In the genomic region with DNA sequence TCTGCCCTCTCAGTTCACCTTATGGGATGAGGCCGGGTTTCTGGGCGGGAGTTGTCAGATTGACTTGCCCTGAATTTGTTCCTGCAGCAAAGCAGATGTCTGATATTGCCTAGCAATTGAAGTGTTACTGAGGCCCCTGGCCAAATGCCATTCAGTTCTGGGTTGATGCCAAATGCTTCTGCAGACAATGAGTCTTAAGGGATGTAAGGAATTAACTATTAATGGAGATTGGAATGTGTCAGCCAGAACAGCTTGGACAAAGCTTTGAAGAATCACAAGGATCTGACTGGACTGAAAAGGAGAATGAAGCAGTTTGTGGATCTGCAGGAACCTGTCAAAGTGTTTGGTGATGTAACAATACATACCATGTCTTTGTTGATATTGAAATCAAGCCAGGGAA, we compare ENCODE assay signal across 9 mouse cellular contexts.
A peak's percentile ranks its signal among the peaks of the same experiment; 100 is the strongest.
DNase-seq lines count a peak whose midpoint lies in the region; ATAC-seq and TF ChIP-seq lines count a peak whose summit lies in the region.
"Had no signal": no experiment of that assay in that cellular context is flagged by ENCODE, and none has a peak within 500 bp of the region (broad histone marks: within the 10 kb centered on the region; RNA-seq: fewer than 3 reads in every experiment).

No protein-coding gene starts in this region.

- H3K27ac ChIP-seq in kidney, embryonic 14.5 days (ENCODE audit: low read depth, low read length): no peak overlapping the region
- H3K27ac ChIP-seq in forebrain, postnatal 0 days (ENCODE audit: low read depth, low read length): no peak overlapping the region
- peak overlapping the region; percentile 22; the same call in 1 of the 2 replicates for H3K27ac ChIP-seq in lung, embryonic 16.5 days (ENCODE audit: low read length)

- no peak overlapping the region for H3K9ac ChIP-seq in kidney, embryonic 14.5 days (ENCODE audit: low read depth, low read length)
- H3K9ac ChIP-seq in forebrain, postnatal 0 days: no peak overlapping the region
- no peak overlapping the region for H3K9ac ChIP-seq in lung, embryonic 16.5 days (ENCODE audit: low read length)

- no peaks in the 10 kb centered on the region for H3K36me3 ChIP-seq in kidney, embryonic 14.5 days (ENCODE audit: control insufficient read depth, insufficient read depth, low read length)
- no peaks in the 10 kb centered on the region for H3K36me3 ChIP-seq in forebrain, postnatal 0 days (ENCODE audit: insufficient read depth)
- H3K36me3 ChIP-seq in lung, embryonic 16.5 days (ENCODE audit: control insufficient read depth, insufficient read depth, low read length): no peaks in the 10 kb centered on the region

- H3K4me3 ChIP-seq in kidney, embryonic 14.5 days (ENCODE audit: low read length): no peak overlapping the region
- H3K4me3 ChIP-seq in forebrain, postnatal 0 days (ENCODE audit: low read depth, low read length): no peak overlapping the region
- no peak overlapping the region for H3K4me3 ChIP-seq in lung, embryonic 16.5 days (ENCODE audit: low read length)

- H3K4me1 ChIP-seq in kidney, embryonic 14.5 days (ENCODE audit: control insufficient read depth, insufficient read depth, low read length): no peaks in the 10 kb centered on the region
- no peaks in the 10 kb centered on the region for H3K4me1 ChIP-seq in forebrain, postnatal 0 days (ENCODE audit: insufficient read depth)
- H3K4me1 ChIP-seq in lung, embryonic 16.5 days (replicated peaks; ENCODE audit: control insufficient read depth, insufficient read depth, low read length): peaks cover 4% of the 10 kb centered on the region; the same call in 1 of the 2 replicates

- H3K9me3 ChIP-seq in kidney, embryonic 14.5 days (ENCODE audit: control insufficient read depth, low read length): no peaks in the 10 kb centered on the region
- no peaks in the 10 kb centered on the region for H3K9me3 ChIP-seq in forebrain, postnatal 0 days (ENCODE audit: low read length)
- H3K9me3 ChIP-seq in lung, embryonic 16.5 days (ENCODE audit: control insufficient read depth, low read length): no peaks in the 10 kb centered on the region

- 35% methylated on average over 2 of the region's 2 CpGs for WGBS in kidney, embryonic 14.5 days
- WGBS in forebrain, postnatal 0 days: 30% methylated on average over 2 of the region's 2 CpGs
- 32% methylated on average over 2 of the region's 2 CpGs for WGBS in lung, embryonic 16.5 days

- TF ChIP-seq CTCF in forebrain, postnatal 0 days (IDR thresholded peaks at IDR 0.05; ENCODE audit: low read depth): no peak

- no peaks in the 10 kb centered on the region for H3K27me3 ChIP-seq in kidney, embryonic 14.5 days (ENCODE audit: control insufficient read depth, insufficient read depth, low read length)
- H3K27me3 ChIP-seq in forebrain, postnatal 0 days (ENCODE audit: insufficient read depth, low read length): no peaks in the 10 kb centered on the region
- H3K27me3 ChIP-seq in lung, embryonic 16.5 days (ENCODE audit: control insufficient read depth, insufficient read depth, low read depth, low read length): no peaks in the 10 kb centered on the region

- H3K4me2 ChIP-seq in kidney, embryonic 14.5 days (replicated peaks; ENCODE audit: low read depth, low read length): no peak overlapping the region
- H3K4me2 ChIP-seq in forebrain, postnatal 0 days (ENCODE audit: low read depth): no peak overlapping the region
- no peak overlapping the region for H3K4me2 ChIP-seq in lung, embryonic 16.5 days (ENCODE audit: low read depth, low read length)

- peak; percentile 31 for DNase-seq in adrenal gland, postnatal 10 days
- no peak for DNase-seq in adrenal gland, postnatal 4 days (ENCODE audit: low spot score in 2 of 2)
- peak; percentile 82 for DNase-seq in kidney, postnatal 10 days
- DNase-seq in forebrain, postnatal 0 days: peak; percentile 24
- no peak for DNase-seq in layer of hippocampus, adult 9-11 months
- no peak for DNase-seq in MN1 (ENCODE audit: low spot score)

- ATAC-seq in kidney, embryonic 14.5 days (ENCODE audit: low FRiP score, low TSS enrichment): no peak
- ATAC-seq in forebrain, postnatal 0 days: no peak
- ATAC-seq in lung, embryonic 16.5 days (ENCODE audit: low read depth): peak; percentile 92
- ATAC-seq: intestine, postnatal 0 days had no signal

Comparison
In these comparisons a context has a peak if more than half of its experiments do, and no peak if none do; other contexts are left out.
1. DNase-seq: peak in adrenal gland, postnatal 10 days (single experiment), kidney, postnatal 10 days (single experiment) and forebrain, postnatal 0 days (single experiment); none in adrenal gland, postnatal 4 days (0 of 2), layer of hippocampus, adult 9-11 months (single experiment) and MN1 (single experiment).